Mouse (Mus musculus): ENCODE measurements around the gene Guca1b. TPM values are rescaled to one million over a fixed set of nuclear protein-coding genes. Genes with fewer than 3 reads are reported as not detected.
"Not testable (repeated sequence)": the region's sequence is repeated elsewhere in the genome, so short reads cannot be mapped to it uniquely, and the experiment has no call there.

Gene Guca1b
- polyA plus RNA-seq, 1 experiment = 0.20 TPM

DNA sequence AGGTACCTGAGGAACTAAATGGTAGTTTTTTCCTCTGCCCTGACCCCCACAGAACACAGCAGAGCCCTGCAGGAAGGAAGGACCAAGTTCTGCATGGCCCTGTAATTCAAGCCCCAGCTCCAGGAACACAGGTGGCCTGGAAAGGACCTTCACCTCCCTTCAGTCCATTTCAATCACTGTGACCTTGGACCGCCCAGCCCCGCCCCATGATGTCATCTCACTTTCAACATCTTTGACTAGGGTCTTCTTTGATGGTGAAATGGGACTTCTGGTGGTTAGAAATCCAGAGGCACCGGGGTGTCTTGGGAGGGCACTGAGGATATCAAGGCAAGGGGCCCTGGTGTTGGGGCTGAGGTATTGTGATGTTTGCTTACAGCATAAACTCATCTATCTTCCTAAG is 36.4 kb downstream of the Guca1b start:
- Histone ChIP-seq H3ac (ENCODE audit: control insufficient read depth, insufficient read length) (no peak overlapping the region), H3K79me2 (ENCODE audit: control insufficient read depth, insufficient read depth) (no peaks in the 10 kb centered on the region), H3K27me3 (ENCODE audit: control insufficient read depth, insufficient read depth, insufficient read length) (peaks cover 8% of the 10 kb centered on the region), H3K36me3 (ENCODE audit: control insufficient read depth, insufficient read depth) (no peaks in the 10 kb centered on the region), H3K4me3 (no peak overlapping the region), H3K4me2 (ENCODE audit: low read depth) (no peak overlapping the region)
- TF ChIP-seq TCF3 (IDR thresholded peaks at IDR 0.05; ENCODE audit: insufficient read length, low read depth) (no peak), E2F4 (IDR thresholded peaks at IDR 0.05; ENCODE audit: insufficient read depth) (no peak), CEBPB (IDR thresholded peaks at IDR 0.05; ENCODE audit: insufficient read depth, poor library complexity, severe bottlenecking) (no peak), MYOD1 (IDR thresholded peaks at IDR 0.05; ENCODE audit: control insufficient read depth in 1 of 3, insufficient read length in 2 of 3, low read depth in 2 of 3) (no peak), POLR2AphosphoS2 (IDR thresholded peaks at IDR 0.05; ENCODE audit: insufficient read length, low read depth) (no peak), TCF12 (IDR thresholded peaks at IDR 0.05; ENCODE audit: insufficient read depth, poor library complexity, severe bottlenecking) (no peak), REST (IDR thresholded peaks at IDR 0.05; ENCODE audit: insufficient read depth, insufficient read length) (no peak), MAX (IDR thresholded peaks at IDR 0.05; ENCODE audit: low read depth) (no peak)

DNA sequence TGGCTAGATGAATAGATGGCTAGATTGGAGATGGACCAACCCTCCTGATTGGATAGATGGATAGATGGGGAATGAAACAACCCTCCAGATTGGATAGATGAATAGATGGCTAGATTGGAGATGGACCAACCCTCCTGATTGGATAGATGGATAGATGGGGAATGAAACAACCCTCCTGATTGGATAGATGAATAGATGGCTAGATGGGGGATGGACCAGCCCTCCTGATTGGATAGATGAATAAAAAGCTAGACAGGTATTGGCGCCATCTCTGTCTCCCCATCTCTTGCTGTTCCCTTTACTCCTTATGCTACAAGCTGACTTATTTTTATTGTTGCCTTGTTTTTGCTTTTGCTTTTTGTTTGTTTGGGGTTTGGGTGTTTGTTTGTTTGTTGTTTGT is 37.4 kb downstream of the Guca1b start:
- H3K4me2 ChIP-seq (ENCODE audit: low read depth); H3K79me2 ChIP-seq (ENCODE audit: control insufficient read depth, insufficient read depth); H3ac ChIP-seq (ENCODE audit: control insufficient read depth, insufficient read length); H3K4me3 ChIP-seq; H3K27me3 ChIP-seq (ENCODE audit: control insufficient read depth, insufficient read depth, insufficient read length); H3K36me3 ChIP-seq (ENCODE audit: control insufficient read depth, insufficient read depth): not testable (repeated sequence)

DNA sequence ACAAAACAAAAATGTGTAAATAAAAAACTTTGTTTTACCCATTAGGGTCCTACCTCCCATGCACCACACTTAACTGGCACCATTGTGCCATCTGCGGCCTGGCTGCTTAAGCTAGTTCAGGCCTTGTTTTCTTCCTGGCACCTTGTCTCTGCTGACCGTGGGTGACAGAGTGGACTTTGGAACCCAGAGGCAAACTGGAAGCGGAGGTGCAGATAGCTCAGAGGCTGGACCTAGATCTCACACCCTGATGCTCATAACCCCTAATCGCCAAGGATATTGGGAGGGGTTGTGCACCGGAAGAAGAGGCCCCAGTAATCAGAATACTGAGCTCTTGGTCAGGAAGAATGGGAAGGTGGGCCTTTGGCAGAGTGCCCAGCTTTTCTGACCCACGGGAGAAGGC is 39.0 kb downstream of the Guca1b start:
- Histone ChIP-seq H3K4me2 (ENCODE audit: low read depth) (no peak overlapping the region), H3K79me2 (ENCODE audit: control insufficient read depth, insufficient read depth) (no peaks in the 10 kb centered on the region), H3K27me3 (ENCODE audit: control insufficient read depth, insufficient read depth, insufficient read length) (peaks cover 8% of the 10 kb centered on the region), H3K36me3 (ENCODE audit: control insufficient read depth, insufficient read depth) (no peaks in the 10 kb centered on the region), H3K4me3 (no peak overlapping the region), H3ac (ENCODE audit: control insufficient read depth, insufficient read length) (no peak overlapping the region)
- TF ChIP-seq MYOG (IDR thresholded peaks at IDR 0.05; ENCODE audit: control insufficient read depth in 1 of 3, insufficient read depth in 1 of 3, insufficient read length in 2 of 3, low read depth in 2 of 3) = no peak
- no peak for TF ChIP-seq USF1 (IDR thresholded peaks at IDR 0.05; ENCODE audit: low read depth)
- TF ChIP-seq REST (IDR thresholded peaks at IDR 0.05; ENCODE audit: insufficient read depth, insufficient read length) = no peak
- no peak for TF ChIP-seq TCF12 (IDR thresholded peaks at IDR 0.05; ENCODE audit: insufficient read depth, poor library complexity, severe bottlenecking)
- TF ChIP-seq CEBPB (IDR thresholded peaks at IDR 0.05; ENCODE audit: insufficient read depth, poor library complexity, severe bottlenecking) = no peak
- no peak for TF ChIP-seq POLR2AphosphoS2 (IDR thresholded peaks at IDR 0.05; ENCODE audit: insufficient read length, low read depth)
- no peak for TF ChIP-seq E2F4 (IDR thresholded peaks at IDR 0.05; ENCODE audit: insufficient read depth)
- TF ChIP-seq TCF3 (IDR thresholded peaks at IDR 0.05; ENCODE audit: insufficient read length, low read depth) = no peak
- no peak for TF ChIP-seq MYOD1 (IDR thresholded peaks at IDR 0.05; ENCODE audit: control insufficient read depth in 1 of 3, insufficient read length in 2 of 3, low read depth in 2 of 3)
- no peak for TF ChIP-seq MAX (IDR thresholded peaks at IDR 0.05; ENCODE audit: low read depth)
- TF ChIP-seq SRF (IDR thresholded peaks at IDR 0.05; ENCODE audit: control insufficient read depth, insufficient read length, low read depth) = no peak
- no peak for TF ChIP-seq POLR2A (IDR thresholded peaks at IDR 0.05; ENCODE audit: insufficient read length, low read depth)

DNA sequence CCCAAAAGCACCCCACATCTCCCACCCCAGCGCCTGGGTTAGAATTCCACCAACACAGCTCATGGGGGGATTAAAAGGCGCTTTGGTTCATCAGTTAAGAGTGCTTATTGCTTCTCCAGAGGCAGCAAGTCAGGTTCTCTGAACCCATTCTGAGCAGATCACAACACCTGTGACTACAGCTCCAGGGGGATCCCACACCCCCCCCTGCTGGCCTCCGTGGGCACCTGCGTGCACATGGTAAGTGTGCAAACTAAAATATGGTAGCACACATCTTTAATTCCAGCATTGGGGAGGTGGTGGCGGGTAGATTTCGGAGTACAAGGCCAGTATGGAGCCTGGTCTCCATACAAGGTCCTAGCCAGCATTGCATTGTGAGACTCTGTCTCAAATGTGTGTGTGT is 42.1 kb downstream of the Guca1b start:
- H3K79me2 ChIP-seq (ENCODE audit: control insufficient read depth, insufficient read depth) = no peaks in the 10 kb centered on the region
- no peak overlapping the region for H3K4me3 ChIP-seq
- no peak overlapping the region for H3ac ChIP-seq (ENCODE audit: control insufficient read depth, insufficient read length)
- H3K36me3 ChIP-seq (ENCODE audit: control insufficient read depth, insufficient read depth) = no peaks in the 10 kb centered on the region
- H3K4me2 ChIP-seq (ENCODE audit: low read depth) = no peak overlapping the region
- no peak for TF ChIP-seq TCF12 (IDR thresholded peaks at IDR 0.05; ENCODE audit: insufficient read depth, poor library complexity, severe bottlenecking)
- no peak for TF ChIP-seq USF1 (IDR thresholded peaks at IDR 0.05; ENCODE audit: low read depth)
- TF ChIP-seq POLR2AphosphoS2 (IDR thresholded peaks at IDR 0.05; ENCODE audit: insufficient read length, low read depth) = no peak
- peaks cover 9% of the 10 kb centered on the region for H3K27me3 ChIP-seq (ENCODE audit: control insufficient read depth, insufficient read depth, insufficient read length)

DNA sequence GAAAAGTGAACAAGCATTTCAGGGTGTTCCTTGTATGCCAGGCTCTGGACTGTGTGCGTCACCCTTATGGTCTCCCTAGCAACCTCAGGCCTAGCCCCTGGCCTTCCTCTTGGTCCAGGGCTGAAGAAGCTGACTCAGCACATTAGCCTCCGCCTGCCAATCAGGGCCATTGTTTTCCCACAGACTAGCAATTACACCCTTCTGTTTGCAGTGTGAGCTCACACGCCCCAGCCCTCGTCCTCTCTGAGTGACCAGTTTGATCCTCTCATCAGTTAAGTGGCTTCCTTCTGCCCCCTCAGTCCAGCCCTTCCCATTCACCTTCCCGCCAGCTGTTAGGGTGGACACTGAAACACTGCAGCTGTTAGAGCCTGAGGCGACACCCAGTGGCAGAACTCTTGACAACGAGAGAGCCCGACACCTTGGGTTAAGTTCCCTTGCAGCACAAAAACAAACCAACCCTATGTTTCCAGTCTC is 43.7 kb downstream of the Guca1b start:
- Histone ChIP-seq H3K36me3 (ENCODE audit: control insufficient read depth, insufficient read depth) (no peaks in the 10 kb centered on the region), H3K4me3 (no peak overlapping the region), H3ac (ENCODE audit: control insufficient read depth, insufficient read length) (no peak overlapping the region), H3K27me3 (ENCODE audit: control insufficient read depth, insufficient read depth, insufficient read length) (peaks cover 4% of the 10 kb centered on the region), H3K4me2 (ENCODE audit: low read depth) (peak overlapping the region; percentile 28), H3K79me2 (ENCODE audit: control insufficient read depth, insufficient read depth) (no peaks in the 10 kb centered on the region)
- TF ChIP-seq E2F4 (IDR thresholded peaks at IDR 0.05; ENCODE audit: insufficient read depth) = no peak
- TF ChIP-seq MYOD1 (IDR thresholded peaks at IDR 0.05; ENCODE audit: control insufficient read depth in 1 of 3, insufficient read length in 2 of 3, low read depth in 2 of 3) = peak in 2 of 3 experiments; percentile 64 to 70
- peak in 1 of 3 experiments; percentile 61 for TF ChIP-seq MYOG (IDR thresholded peaks at IDR 0.05; ENCODE audit: control insufficient read depth in 1 of 3, insufficient read depth in 1 of 3, insufficient read length in 2 of 3, low read depth in 2 of 3)

DNA sequence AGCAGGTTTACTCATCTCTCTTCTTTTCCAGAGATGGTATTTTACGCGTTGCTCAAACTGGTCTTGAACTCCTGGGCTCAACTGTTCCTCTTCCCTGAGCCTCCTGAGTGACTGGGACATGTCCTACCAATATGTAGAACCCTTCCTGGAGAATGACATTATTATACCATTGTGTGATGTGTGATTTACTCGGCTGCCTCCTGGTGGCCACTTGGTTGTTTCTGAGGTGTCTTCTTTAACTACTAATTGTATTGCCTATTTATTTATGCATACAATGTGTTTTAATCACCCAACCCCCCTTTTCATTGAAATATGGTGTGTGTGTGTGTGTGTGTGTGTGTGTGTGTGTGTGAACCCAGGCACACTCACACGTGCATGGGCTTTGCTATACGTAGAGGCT is 45.6 kb downstream of the Guca1b start:
- Histone ChIP-seq H3K4me2 (ENCODE audit: low read depth) (no peak overlapping the region), H3K36me3 (ENCODE audit: control insufficient read depth, insufficient read depth) (no peaks in the 10 kb centered on the region), H3ac (ENCODE audit: control insufficient read depth, insufficient read length) (no peak overlapping the region), H3K79me2 (ENCODE audit: control insufficient read depth, insufficient read depth) (no peaks in the 10 kb centered on the region), H3K27me3 (ENCODE audit: control insufficient read depth, insufficient read depth, insufficient read length) (peaks cover 4% of the 10 kb centered on the region), H3K4me3 (no peak overlapping the region)
- no peak for TF ChIP-seq MYOG (IDR thresholded peaks at IDR 0.05; ENCODE audit: control insufficient read depth in 1 of 3, insufficient read depth in 1 of 3, insufficient read length in 2 of 3, low read depth in 2 of 3)
